Mouse (Mus musculus) gastrocnemius, adult 8-10 months (tissue): ENCODE results near the gene B230219D22Rik. TPM values are rescaled to one million over a fixed set of nuclear protein-coding genes. Genes with fewer than 3 reads are reported as not detected.
A peak's percentile ranks its signal among the peaks of the same experiment; 100 is the strongest.
"Not testable (repeated sequence)": the region's sequence is repeated elsewhere in the genome, so short reads cannot be mapped to it uniquely, and the experiment has no call there.

Experiments used
- DNase-seq, 2 experiments: peaks; one replicate each; pipeline ENCODE4 v3.0.0; 2022; ENCODE audit warnings: low spot score in 2 of 2
- total RNA-seq, 4 experiments: library from RNA; stranded (reverse); gene quantifications; 2 replicates each; pipeline ENCODE4 v1.2.4; 2022

The B230219D22Rik gene
- total RNA-seq = 10 to 100 TPM; 28.4 to 32.8 (median 30.8) TPM

DNA sequence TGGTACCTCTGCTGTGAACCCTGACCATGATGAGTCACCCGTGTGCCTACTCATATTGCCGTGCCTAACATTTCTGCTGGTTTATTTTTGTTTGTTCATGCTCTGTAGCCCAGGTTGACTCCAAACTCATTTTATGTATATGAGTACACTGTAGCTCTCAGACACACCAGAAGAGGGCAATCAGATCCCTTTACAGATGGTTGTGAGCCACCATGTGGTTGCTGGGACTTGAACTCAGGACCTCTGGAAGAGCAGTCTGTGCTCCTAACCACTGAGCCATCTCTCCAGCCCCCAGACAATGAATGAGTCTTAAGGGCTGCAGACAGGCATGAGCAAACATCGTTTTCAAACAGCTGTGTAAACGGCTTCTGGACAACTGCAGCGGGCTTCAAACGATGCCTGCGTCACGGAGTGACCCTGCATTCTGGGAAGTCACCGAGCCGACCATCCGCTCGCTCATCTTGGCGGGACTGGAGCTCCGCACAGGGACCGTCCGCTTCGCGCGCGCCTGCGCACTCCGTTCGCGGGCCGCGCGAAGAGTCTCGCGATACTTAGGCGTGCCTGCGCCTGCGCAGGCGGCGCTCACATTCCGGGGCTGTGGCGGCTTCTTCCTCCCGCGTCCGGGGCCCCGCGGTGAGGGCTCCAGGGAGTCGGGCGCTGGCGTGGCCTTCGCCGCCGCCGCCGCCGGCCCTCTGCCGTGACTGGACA lies at the start of gene B230219D22Rik:
B230219D22Rik (plus strand) TSS at position 590 of the 708 bp plus-strand sequence.
- peak; percentile 76 to 82 for DNase-seq

DNA sequence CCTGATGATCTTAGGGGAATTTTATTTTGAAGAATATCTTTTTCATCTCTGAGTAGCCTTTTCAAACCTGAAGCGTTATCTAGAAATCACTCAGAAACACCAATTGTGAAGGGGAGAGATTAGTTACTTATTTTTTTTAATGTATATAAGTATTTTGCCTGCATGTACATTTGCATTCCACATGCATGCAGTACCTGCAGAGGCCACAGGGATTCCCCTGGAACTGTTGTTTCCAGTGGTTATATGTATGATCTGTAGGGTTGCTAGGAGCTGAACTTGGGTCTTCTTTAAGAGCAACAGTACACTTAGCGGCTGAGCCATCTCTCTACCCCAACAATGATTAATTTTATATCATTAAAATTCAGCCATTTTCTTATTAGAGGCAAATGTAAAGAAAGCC lies 48.4 kb upstream of the B230219D22Rik start:
- no peak for DNase-seq

DNA sequence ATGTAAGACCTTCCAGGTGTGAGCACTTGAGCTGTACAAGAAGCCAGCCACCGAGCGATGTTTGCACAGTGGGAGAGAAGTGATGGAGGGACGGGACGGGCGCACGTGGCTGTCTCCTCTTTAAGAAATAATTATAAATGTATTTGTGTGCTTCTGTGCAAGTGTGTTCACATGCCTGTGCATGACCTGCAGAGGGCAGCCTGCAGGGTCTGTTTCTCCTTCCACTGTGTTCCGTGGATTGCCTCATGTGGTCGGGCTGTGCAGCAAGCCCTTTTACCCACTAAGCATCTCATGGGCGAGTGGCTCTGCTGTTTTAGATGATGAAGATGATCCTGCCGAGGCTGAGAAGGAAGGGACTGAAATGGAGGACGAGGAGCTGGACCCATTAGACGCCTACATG lies 42.8 kb upstream of the B230219D22Rik start:
- DNase-seq = no peak

DNA sequence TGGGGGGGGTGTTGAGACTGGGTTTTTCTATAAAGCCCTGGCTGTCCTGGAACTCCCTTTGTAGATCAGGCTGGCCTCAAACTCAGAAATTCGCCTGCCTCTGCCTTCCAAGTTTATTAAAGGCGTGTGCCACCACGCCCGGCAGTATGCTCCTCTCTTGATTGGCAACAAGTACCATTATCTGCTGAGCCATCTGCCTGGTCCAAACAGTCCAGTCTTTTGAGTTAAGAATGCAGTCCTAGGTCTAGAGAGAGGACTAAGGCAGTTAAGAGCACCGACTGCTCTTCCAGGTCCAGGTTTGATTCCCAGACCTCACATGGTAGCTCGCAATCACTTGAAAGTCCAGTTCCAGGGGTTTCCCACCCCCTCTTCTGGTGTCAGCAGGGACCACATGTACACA lies 41.9 kb upstream of the B230219D22Rik start:
- no peak for DNase-seq

DNA sequence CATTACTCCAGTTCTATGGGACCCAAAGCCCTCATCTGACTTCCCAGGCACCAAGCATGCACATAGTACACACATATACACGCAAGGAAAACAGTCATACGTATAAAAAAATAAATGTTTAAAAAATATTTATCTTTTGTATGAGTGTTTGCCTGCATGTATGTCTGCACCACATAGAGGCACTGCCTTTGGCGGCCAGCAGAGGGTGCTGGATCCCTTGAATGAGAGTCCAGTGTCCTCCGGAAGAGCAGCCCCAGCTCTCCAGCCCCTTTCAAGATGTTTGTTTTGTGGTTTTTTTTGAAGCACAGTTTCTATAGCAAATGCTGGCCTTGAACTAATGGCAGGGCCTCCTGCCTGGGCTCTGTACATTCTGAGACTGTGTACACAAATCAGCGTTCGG lies 24.4 kb upstream of the B230219D22Rik start:
- DNase-seq = no peak

DNA sequence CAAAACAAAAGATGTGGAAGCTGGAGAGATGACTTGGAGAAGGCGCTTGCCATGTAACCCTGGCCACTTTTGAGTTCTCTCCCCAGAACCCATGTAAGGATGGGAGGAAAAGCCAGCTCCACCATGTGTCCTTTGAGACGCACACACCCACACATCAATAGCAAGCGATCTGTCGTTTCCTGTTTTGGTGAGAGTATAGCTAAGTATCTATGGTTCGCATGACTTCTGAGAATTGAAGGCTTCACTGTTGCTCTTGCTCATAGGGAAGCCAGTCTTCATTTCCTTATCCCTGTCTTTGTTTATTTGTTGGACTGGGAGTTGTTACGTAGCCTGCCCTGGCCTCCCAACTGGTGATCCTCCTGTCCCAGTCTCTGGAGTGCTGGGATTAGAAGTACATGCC lies 20.2 kb upstream of the B230219D22Rik start:
- no peak for DNase-seq

DNA sequence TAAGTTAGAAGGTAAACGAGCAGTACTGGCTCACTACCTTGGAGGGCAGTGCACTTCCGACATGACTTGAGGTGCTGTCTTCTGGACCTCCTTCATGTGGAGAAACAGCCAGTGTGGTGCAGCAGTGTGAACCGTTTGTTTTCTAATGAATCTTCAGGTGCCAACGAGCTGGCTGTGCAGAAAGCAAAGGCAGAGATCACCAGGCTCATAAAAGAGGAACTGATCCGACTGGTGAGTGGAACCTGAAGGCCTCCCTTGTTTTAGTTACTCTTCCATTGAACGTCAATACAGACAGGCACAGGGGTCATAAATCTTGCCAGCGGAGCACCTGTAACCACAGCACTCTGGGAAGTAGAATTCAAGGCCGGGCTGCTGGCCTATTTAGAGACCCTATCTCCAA lies 15.6 kb upstream of the B230219D22Rik start:
- DNase-seq = no peak

DNA sequence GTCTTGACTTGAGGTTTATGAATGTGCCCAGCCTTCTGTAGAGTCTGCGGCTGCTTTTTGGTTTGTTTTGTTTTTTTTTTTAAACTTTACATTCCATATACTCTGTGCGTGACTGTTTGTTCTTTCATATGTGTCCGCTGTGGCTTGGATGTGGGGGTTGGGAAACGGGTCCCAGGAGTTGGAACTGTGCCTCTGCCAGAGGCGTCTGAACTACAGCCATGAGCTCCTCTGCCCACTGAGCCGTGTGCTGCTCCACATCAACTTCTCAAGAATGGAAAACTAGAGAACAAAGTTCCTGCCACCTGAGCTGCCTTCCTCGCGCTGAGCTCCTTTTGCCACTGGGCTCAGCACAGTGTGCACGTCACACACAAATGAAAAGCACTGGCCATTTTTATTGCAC lies 10.7 kb upstream of the B230219D22Rik start:
- DNase-seq = no peak

DNA sequence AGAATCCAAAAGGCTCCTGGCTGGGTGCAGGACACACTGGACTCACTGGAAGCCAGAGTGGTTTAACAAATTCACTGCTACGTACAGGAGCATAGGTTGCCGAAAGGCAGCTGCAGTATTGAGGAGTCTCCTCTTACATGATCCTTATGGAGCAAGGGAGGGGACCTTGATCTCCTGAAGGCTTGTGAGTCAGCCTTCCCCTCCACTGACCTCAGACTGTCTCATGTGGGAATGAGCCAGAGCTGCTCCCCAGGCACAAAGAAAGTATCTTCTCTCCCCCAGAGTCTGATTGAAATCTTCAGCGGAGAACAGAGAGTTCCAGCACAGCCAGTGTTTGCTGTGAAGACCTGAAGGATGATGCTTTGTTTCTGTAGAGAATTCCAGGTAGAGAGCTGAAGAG lies 9.3 kb upstream of the B230219D22Rik start:
- DNase-seq = no peak

DNA sequence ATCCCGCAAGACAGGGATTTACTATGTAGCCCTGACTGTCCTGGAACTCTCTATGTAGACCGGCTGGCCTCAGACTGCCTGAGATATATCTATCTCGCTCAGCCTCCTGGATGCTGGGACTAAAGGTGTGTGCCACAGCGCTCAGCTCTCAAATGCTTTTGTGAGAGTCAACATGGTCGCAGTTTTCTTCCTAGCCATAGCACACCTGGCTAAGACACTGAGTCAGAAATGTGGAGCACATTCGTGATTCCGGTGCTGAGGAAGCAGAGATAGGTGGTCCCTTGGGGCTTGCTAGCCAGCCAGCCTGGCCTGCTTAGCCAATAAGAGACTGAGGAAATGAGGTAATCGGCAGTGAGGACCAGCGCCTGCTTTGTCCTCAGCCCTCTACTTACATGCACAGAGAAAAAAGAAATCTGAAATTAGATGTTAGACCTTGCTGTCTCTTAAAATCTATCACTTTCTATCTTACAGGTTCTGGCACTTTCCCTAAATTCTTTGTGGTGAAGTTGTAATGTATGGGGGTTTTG lies 6.8 kb upstream of the B230219D22Rik start:
- DNase-seq = no peak

DNA sequence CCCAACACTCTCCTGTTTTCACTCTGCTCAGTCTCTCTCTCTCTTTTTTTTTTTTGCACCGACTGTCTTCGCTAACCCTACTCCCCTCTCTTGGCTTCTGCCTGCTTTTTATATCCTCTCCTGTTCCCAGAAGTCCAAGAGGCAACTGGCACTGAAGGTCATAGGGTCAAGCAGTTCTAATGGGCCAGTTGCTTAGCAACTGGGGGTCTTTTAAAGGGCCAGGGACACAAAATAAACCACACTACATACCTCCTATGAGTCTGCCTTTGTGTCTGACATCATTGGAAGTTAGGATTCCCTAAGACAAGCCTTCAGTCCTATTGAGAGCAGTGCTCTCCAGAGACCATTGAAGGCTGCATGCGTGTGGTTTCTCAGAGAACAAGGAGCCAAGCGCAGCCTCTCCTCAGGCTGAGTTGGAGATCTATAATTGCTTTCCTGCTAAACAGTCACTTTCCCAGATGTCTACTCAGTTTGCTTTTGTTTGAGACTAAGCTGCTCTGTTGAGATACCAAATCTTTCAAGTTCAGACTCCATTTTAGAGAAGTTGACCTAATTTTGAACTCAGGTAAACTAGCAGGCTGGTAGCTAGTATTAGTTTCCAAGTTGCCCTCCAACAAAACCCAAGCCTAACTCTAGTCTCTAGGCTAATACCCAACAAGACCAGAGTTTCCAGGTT lies 4.9 kb upstream of the B230219D22Rik start:
- no peak for DNase-seq

DNA sequence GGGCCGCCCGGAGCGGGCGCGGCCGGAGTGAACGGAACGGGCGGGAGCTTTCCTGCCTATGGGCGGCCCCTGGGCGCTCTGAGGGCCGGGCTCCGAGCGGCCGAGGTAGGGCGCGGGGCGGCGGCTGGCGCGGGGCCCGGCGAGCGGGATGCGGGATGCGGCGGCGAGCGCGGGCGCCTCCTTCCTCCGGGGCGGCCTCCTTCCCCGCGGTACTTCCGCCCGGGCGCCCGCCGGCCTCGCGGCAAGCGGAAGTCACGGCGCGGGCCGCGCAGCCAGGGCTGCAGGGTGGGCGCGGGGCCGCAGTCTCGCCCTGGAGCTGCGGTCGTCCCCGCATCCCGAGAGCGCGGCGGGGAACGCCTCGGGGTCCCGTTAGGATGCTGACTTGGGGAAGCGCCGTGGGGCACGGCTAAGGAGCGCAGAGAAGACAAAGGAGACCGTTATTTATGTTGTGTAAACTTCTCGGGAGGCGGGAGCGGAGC lies 358 bp downstream of the B230219D22Rik start:
- no peak for DNase-seq

DNA sequence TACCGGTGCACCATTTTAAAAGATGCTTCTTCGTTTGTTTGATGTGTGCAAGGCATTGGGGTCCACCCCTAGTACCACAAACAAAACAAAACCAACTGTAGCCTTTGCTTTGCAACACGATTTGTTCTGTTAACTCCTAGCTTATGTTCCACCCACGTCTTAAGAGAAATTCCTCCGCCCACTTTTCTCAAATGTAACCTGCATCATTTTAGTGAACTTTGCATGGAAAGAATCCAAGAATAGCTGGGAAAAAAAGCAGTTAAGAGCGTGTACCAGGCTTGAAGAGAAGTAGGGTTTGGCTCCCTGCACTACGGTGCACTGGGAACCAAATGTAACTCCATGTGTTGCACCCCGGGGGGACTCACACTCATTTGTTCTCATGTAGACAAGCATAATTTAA lies 1.2 kb downstream of the B230219D22Rik start:
- no peak for DNase-seq

DNA sequence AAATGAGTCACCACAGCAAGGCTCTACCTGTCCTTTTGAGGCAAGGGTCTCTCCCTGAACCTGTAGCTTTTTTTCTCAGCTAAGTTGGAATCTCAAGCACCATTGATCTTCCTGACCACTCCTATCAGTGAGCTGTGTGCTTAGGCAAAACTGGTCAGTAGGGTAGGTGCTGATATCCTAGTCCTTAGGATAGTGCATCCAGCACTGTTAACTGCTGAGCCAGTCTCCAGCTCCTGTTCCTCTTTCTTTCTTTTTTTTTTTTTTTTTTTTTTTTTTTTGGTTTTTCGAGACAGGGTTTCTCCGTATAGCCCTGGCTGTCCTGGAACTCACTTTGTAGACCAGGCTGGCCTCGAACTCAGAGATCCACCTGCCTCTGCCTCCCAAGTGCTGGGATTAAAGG lies 3.1 kb downstream of the B230219D22Rik start:
- DNase-seq = not testable (repeated sequence)

DNA sequence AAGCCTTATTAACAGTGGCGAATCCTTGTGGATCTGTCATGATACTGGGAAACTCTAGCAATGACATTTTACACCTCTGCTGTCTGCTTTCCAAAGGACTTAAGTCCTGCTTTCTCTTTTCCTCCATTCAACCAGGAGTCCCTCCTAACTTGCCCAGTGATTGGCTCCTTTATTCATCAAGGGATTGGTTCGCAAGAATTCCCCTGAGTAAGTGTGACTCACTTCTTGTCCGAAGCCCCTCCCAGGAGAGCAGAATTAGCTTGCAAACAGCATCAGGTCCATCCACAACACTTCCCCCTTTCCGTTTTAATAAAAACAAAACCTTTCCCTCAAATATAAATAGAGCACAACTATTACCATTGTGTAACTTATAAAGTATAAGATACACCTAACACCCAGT lies 11.4 kb downstream of the B230219D22Rik start:
- DNase-seq = no peak

DNA sequence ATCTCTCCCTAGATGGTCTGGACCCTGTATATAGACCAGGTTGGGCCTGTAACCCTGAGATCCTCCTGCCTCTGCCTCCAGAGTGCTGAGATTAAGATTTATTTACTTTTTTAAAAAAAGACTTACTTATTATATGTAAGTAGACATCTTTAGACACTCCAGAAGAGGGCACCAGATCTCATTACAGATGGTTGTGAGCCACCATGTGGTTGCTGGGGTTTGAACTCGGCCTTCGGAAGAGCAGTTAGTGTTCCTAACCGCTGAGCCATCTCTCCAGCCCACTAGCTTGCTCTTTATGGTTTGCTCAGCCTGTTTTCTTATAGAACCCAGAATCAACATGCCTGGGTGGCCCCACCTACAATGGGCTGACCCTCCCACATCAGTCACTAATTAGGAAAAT lies 19.9 kb downstream of the B230219D22Rik start:
- DNase-seq = no peak

DNA sequence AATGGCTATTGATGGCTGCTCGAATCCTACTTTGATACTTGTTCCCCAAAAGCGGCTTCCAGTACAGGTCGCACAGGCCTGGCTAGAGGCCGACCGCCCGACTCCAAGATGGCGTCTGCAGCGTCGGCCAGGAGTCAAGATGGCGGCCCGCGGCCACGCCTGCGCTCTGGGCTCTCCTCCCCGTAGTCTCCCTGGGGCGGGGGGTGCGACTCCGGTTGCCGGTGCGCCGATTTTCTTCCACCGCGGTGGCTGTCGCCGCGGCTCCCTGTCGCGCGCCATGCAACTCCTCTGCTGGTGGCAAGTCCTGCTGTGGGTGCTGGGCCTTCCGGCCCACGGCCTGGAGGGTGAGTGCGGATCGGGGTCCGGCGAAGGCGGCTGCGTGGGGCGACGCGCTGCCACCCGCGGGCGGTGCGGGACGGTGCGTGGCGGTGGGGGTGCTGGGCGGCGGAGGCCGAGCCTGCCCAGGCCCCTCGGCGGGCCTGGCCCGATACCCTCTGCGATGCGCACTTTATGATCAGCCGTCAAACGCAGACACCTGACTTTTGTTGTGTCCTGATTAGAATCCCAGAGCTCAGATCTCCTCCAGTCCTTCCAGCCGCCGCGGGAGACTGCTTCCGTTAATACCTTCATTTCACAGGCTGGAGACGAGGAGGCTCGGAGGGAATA lies 21.7 kb downstream of the B230219D22Rik start, which contains the start of gene Txndc15:
Txndc15 (plus strand) TSS at position 150 of the 666 bp plus-strand sequence.
- peak; percentile 79 to 80 for DNase-seq

DNA sequence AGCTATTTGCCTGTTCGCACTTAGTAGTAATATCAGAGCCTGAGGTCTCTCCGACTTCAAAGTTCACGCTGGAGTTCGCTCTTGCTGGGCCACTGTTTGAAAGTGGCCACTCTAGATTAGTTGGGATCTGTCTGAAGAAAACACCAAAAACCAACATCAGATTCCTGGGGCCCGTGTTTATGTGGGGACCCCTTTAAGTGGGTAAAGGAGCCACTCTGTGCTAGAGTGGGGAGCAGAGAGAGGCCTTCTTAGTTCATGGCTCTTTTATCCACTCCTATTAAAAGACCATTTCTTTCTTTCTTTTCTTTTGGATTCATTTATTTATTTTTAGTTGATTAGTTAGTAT lies 22.2 kb downstream of the B230219D22Rik start:
- no peak for DNase-seq

DNA sequence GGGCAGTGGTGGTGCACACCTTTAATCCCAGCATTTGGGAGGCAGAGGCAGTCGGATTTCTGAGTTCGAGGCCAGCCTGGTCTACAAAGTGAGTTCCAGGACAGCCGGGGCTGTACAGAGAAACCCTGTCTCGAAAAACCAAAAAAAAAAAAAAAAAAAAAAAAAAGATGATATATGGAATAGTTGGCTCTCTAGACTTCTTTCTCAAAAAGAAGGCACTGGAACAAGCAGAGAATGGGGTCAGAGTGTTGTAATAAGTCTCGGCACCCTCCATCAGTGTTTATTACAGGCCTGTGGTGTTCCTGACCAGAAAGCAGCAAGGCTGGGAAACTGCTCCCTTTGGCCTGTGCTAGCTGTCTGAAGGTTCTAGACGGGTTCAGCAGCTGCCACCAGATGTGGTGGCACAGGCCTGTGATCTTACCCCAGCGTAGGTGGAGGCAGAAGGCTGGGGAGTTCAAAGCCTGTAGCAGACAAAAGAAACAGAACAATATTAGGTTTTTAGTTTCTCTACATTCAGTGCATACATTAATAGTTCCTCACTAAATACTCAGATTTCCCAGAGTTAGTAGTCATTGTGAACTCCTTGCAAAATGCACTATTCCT lies 23.1 kb downstream of the B230219D22Rik start:
- DNase-seq = no peak

DNA sequence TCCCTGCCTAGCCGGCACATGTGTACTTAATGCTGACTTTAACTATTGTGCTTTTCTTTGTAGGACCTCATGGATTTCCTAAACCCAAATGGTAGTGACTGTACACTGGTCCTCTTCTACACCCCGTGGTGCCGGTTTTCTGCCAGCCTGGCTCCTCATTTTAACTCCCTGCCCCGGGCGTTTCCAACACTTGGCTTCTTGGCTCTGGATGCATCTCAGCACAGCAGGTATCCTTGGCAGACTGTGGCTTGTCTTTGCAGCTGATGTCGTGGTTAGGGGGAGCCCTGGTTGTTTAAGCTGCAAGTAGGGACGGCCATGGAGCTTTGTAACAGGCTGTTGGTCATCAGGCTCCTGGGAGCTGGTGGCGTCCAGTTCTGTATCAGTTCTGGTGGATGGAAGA lies 28.6 kb downstream of the B230219D22Rik start:
- no peak for DNase-seq

DNA sequence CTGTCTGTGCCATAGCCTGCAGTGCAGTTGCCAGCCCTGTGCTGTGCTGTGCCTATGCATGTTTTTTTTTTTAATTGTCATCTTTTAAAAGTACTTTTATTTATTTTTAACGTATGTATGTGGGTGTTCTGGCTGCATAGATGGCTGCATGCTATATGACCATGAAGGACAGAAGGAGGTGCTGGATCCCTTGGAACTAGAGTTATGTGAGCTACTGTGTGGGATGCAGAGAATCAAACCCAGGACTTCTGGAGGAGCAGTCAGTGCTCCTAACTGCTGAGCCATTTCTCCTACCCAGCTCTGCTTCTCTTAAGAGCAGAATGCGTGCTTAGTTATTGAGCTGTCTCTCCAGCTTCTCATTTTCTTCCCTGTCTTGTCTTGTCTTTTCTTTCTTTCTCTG lies 29.1 kb downstream of the B230219D22Rik start:
- no peak for DNase-seq

DNA sequence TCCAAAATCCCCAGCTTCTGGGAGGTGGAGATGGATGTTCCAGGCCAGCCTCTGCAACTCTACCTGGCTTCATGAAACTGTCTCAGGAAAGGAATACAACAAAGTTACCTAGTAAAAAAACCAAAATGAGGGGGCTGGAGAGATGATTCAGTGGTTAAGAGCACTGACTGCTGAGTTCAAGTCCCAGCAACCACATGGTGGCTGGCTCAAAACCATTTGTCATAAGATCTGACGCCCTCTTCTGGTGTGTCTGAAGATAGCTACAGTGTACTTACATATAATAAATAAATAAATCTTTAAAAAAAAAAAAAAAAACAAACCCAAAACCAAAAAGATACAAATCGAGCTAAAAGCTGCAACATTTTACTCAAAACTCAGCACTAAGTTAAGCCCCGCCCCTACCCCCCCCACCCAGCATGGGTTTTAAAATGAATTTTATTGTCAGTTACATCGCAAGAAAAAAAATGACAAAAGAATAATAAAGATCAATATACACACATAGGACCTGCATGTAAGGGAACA lies 33.7 kb downstream of the B230219D22Rik start:
- DNase-seq = no peak
